Mouse (Mus musculus): Measurements from ENCODE around the gene Plbd1. TPM values are rescaled to one million over a fixed set of nuclear protein-coding genes. Genes with fewer than 3 reads are reported as not detected.

Plbd1 gene
- polyA plus RNA-seq (2015; fragmentation: Nextera tagmentation; extraction: Ambion mirVana): 12.1 and 15.0 TPM in 2 replicates

DNA sequence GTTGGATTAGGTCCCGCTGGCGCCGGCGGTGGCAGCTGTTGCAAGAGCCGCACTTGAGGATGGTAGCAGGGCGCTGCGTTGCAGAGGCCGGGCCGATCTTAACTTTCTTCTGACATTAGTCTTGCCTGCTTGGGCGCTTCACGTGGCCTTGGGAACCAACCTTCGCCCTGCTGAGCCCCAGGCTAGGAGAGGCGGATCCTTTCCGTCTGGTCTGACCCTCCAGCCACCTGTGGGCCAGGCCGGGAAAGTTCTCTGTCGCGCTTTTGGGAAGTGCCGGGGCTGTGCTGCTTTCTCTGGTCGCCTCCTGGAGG is at the start of gene Plbd1:
TSS of gene Plbd1 (minus strand) at position 223 of the 311 bp plus-strand sequence.
- H3K4me3 ChIP-seq (replicated peaks): peak within 1 kb of the TSS; percentile 47
- H3K4me1 ChIP-seq (replicated peaks): peaks cover 4% of the 10 kb centered on the region; the same call in 1 of the 2 replicates
- WGBS (ENCODE audit: insufficient replicate concordance): under 1% methylated on average over 19 of the region's 19 CpGs
- H3K9ac ChIP-seq: peak within 1 kb of the TSS; percentile 44; the same call in 1 of the 2 replicates
- peak within 1 kb of the TSS; percentile 65 for H3K4me2 ChIP-seq
- no peak for ATAC-seq (ENCODE audit: insufficient read depth)
- H3K36me3 ChIP-seq (replicated peaks): no peaks in the 10 kb centered on the region
- peaks cover 37% of the 10 kb centered on the region for H3K27me3 ChIP-seq
- no peak within 1 kb of the TSS for H3K27ac ChIP-seq (replicated peaks)
- no peaks in the 10 kb centered on the region for H3K9me3 ChIP-seq (replicated peaks)

DNA sequence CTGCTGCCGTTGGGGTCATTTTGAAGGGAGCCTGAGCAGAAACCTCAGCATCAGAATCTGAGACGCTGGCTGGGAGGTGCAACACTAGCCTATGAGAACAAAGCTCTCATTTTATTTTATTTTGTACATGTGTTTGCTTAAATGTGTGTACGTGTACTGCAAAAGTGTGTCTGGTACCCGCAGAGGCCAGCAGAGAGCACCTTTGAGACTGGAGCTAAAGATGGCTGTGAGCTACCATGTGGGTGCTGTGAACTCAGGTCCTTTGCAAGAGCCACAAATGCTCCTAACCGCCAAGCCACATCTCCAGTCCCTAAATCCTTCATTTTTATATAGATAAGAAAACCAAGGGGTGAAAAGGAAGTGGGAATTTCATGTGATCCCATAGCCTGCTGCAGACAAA is 48.7 kb upstream of the Plbd1 start:
- H3K27me3 ChIP-seq: no peaks in the 10 kb centered on the region
- H3K27ac ChIP-seq (replicated peaks): no peak overlapping the region
- H3K4me2 ChIP-seq: no peak overlapping the region
- H3K9me3 ChIP-seq (replicated peaks): no peaks in the 10 kb centered on the region
- H3K9ac ChIP-seq: no peak overlapping the region
- no peaks in the 10 kb centered on the region for H3K36me3 ChIP-seq (replicated peaks)
- no peaks in the 10 kb centered on the region for H3K4me1 ChIP-seq (replicated peaks)
- ATAC-seq (ENCODE audit: insufficient read depth): no peak
- no peak overlapping the region for H3K4me3 ChIP-seq (replicated peaks)
- WGBS (ENCODE audit: insufficient replicate concordance): 64% methylated on average over 5 of the region's 5 CpGs

GRCm38 (mm10) chr6:136708597-136708996 is 46.9 kb upstream of the Plbd1 start:
- ATAC-seq (ENCODE audit: insufficient read depth): no peak
- H3K4me2 ChIP-seq: no peak overlapping the region
- H3K9me3 ChIP-seq (replicated peaks): no peaks in the 10 kb centered on the region
- 74% methylated on average over 6 of the region's 6 CpGs for WGBS (ENCODE audit: insufficient replicate concordance)
- H3K27ac ChIP-seq (replicated peaks): no peak overlapping the region
- no peaks in the 10 kb centered on the region for H3K36me3 ChIP-seq (replicated peaks)
- no peak overlapping the region for H3K9ac ChIP-seq
- no peaks in the 10 kb centered on the region for H3K4me1 ChIP-seq (replicated peaks)
- no peak overlapping the region for H3K4me3 ChIP-seq (replicated peaks)
- no peaks in the 10 kb centered on the region for H3K27me3 ChIP-seq

DNA sequence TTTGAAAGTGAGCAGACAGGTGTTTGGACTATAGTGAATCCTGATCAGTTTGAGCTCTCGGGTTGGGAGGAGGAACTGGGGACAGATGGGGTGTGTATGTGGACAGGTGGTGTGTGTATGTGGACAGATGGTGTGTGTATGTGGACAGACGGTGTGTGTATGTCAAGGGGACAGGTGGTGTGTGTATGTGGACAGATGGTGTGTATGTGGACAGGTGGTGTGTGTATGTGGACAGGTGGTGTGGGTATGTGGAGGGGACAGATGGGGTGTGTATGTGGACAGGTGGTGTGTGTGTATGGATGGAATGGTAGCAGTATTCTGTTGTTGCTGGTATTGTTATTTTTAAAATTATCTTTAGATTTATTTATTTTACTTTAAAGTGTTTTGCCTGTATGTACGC is 40.1 kb upstream of the Plbd1 start:
- Histone ChIP-seq H3K27me3 (no peaks in the 10 kb centered on the region), H3K36me3 (replicated peaks) (no peaks in the 10 kb centered on the region), H3K4me1 (replicated peaks) (no peaks in the 10 kb centered on the region), H3K9ac (no peak overlapping the region), H3K9me3 (replicated peaks) (no peaks in the 10 kb centered on the region), H3K27ac (replicated peaks) (no peak overlapping the region), H3K4me3 (replicated peaks) (no peak overlapping the region), H3K4me2 (no peak overlapping the region)
- WGBS (ENCODE audit: insufficient replicate concordance): 69% methylated on average over 3 of the region's 3 CpGs
- no peak for ATAC-seq (ENCODE audit: insufficient read depth)

GRCm38 (mm10) chr6:136701185-136701584 is 39.5 kb upstream of the Plbd1 start:
- no peak for ATAC-seq (ENCODE audit: insufficient read depth)
- Histone ChIP-seq H3K9me3 (replicated peaks) (no peaks in the 10 kb centered on the region), H3K4me3 (replicated peaks) (no peak overlapping the region), H3K9ac (no peak overlapping the region), H3K27me3 (no peaks in the 10 kb centered on the region), H3K4me2 (no peak overlapping the region), H3K36me3 (replicated peaks) (no peaks in the 10 kb centered on the region), H3K27ac (replicated peaks) (no peak overlapping the region), H3K4me1 (replicated peaks) (no peaks in the 10 kb centered on the region)
- WGBS (ENCODE audit: insufficient replicate concordance): 61% methylated on average over 5 of the region's 5 CpGs

- no peaks in the 10 kb centered on the region for H3K27me3 ChIP-seq
- no peak overlapping the region for H3K27ac ChIP-seq (replicated peaks)
- no peak overlapping the region for H3K4me3 ChIP-seq (replicated peaks)
- 70% methylated on average over 6 of the region's 6 CpGs for WGBS (ENCODE audit: insufficient replicate concordance)
- H3K4me1 ChIP-seq (replicated peaks): no peaks in the 10 kb centered on the region
- no peaks in the 10 kb centered on the region for H3K9me3 ChIP-seq (replicated peaks)
- no peak for ATAC-seq (ENCODE audit: insufficient read depth)
- H3K36me3 ChIP-seq (replicated peaks): no peaks in the 10 kb centered on the region
- H3K9ac ChIP-seq: no peak overlapping the region
- no peak overlapping the region for H3K4me2 ChIP-seq
These were observed 29.6 kb upstream of the Plbd1 start for GRCm38 (mm10) chr6:136691314-136691713.

GRCm38 (mm10) chr6:136690527-136690926 is 28.8 kb upstream of the Plbd1 start:
- Histone ChIP-seq H3K36me3 (replicated peaks) (no peaks in the 10 kb centered on the region), H3K27me3 (no peaks in the 10 kb centered on the region), H3K4me2 (no peak overlapping the region), H3K4me1 (replicated peaks) (no peaks in the 10 kb centered on the region), H3K9me3 (replicated peaks) (no peaks in the 10 kb centered on the region), H3K27ac (replicated peaks) (peak overlapping the region; percentile 33; the same call in 1 of the 2 replicates), H3K9ac (no peak overlapping the region), H3K4me3 (replicated peaks) (no peak overlapping the region)
- 20% methylated on average over 5 of the region's 5 CpGs for WGBS (ENCODE audit: insufficient replicate concordance)
- ATAC-seq (ENCODE audit: insufficient read depth): no peak

GRCm38 (mm10) chr6:136689790-136690413 is 28.2 kb upstream of the Plbd1 start:
- ATAC-seq (ENCODE audit: insufficient read depth): peak; percentile 37; the same call in 1 of the 2 replicates
- H3K9ac ChIP-seq: no peak overlapping the region
- H3K4me2 ChIP-seq: no peak overlapping the region
- H3K4me1 ChIP-seq (replicated peaks): no peaks in the 10 kb centered on the region
- WGBS (ENCODE audit: insufficient replicate concordance): 19% methylated on average over 15 of the region's 15 CpGs
- H3K9me3 ChIP-seq (replicated peaks): no peaks in the 10 kb centered on the region
- H3K36me3 ChIP-seq (replicated peaks): no peaks in the 10 kb centered on the region
- H3K27ac ChIP-seq (replicated peaks): peak overlapping the region; percentile 61
- no peak overlapping the region for H3K4me3 ChIP-seq (replicated peaks)
- H3K27me3 ChIP-seq: no peaks in the 10 kb centered on the region

- no peaks in the 10 kb centered on the region for H3K9me3 ChIP-seq (replicated peaks)
- H3K4me2 ChIP-seq: no peak overlapping the region
- no peaks in the 10 kb centered on the region for H3K4me1 ChIP-seq (replicated peaks)
- no peak overlapping the region for H3K9ac ChIP-seq
- H3K27me3 ChIP-seq: no peaks in the 10 kb centered on the region
- 49% methylated on average over 5 of the region's 5 CpGs for WGBS (ENCODE audit: insufficient replicate concordance)
- ATAC-seq (ENCODE audit: insufficient read depth): no peak
- no peak overlapping the region for H3K4me3 ChIP-seq (replicated peaks)
- no peaks in the 10 kb centered on the region for H3K36me3 ChIP-seq (replicated peaks)
- no peak overlapping the region for H3K27ac ChIP-seq (replicated peaks)
These were observed 23.7 kb upstream of the Plbd1 start for GRCm38 (mm10) chr6:136685433-136685832.

DNA sequence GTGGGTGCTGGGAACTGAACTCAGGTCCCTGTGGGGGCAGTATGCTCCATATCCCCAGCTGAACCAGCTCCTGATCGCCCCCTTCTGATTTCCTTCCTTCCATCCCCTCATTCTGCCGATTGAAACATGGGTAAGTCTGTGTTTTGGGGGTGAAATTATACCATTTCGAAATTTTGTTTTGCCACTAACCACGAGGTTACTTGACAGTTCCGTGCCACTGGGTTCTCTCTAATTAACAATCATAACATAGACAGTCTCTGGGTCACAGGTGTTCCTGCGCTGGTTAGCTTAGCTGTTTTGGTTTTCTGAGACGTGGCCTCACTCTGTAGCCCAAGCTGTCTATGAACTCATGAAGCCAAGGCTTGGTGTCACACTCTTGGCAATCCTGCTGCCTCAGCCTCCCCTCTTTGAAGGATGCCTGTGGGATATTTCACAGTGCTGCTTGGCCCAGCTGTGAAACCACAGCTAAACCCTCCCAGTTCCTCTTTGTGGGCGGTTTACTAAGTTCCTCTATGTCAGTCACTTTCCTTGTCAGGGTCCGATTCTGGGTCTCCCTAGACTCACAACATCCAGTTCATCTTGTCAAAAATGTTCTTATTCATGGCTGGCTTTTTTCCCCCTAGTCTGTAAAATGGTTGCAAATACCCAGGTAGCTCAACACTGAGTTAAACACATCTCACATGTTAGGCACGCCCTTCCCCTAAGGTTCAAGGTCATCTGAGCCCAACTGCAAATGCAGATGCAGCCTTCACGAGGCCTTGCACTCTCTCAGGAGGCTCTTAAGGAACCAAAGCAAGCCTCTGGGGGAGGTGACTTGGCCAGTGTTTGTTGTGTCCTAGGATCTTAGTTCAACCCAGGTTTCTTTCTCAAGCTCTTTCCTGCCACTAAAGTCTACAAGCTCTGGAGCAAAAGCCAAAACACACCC is 21.9 kb upstream of the Plbd1 start:
- no peak overlapping the region for H3K9ac ChIP-seq
- H3K27me3 ChIP-seq: no peaks in the 10 kb centered on the region
- H3K36me3 ChIP-seq (replicated peaks): no peaks in the 10 kb centered on the region
- 0 out of 2 replicates have a peak overlapping the region, but pooled peaks have one; percentile 29 for H3K27ac ChIP-seq (replicated peaks)
- 25% methylated on average over 11 of the region's 11 CpGs for WGBS (ENCODE audit: insufficient replicate concordance)
- no peaks in the 10 kb centered on the region for H3K4me1 ChIP-seq (replicated peaks)
- no peak overlapping the region for H3K4me3 ChIP-seq (replicated peaks)
- no peak overlapping the region for H3K4me2 ChIP-seq
- H3K9me3 ChIP-seq (replicated peaks): no peaks in the 10 kb centered on the region
- no peak; the same call in 1 of the 2 replicates for ATAC-seq (ENCODE audit: insufficient read depth)

- ATAC-seq (ENCODE audit: insufficient read depth): no peak
- 18% methylated on average over 2 of the region's 2 CpGs for WGBS (ENCODE audit: insufficient replicate concordance)
These were observed 17.7 kb upstream of the Plbd1 start for GRCm38 (mm10) chr6:136679381-136679780.

More at GRCm38 (mm10) chr6:136679381-136679780, 17.7 kb upstream of the Plbd1 start:
- Histone ChIP-seq H3K4me1 (replicated peaks) (no peaks in the 10 kb centered on the region), H3K9ac (no peak overlapping the region), H3K27me3 (no peaks in the 10 kb centered on the region), H3K4me2 (no peak overlapping the region), H3K36me3 (replicated peaks) (no peaks in the 10 kb centered on the region), H3K9me3 (replicated peaks) (no peaks in the 10 kb centered on the region), H3K27ac (replicated peaks) (no peak overlapping the region), H3K4me3 (replicated peaks) (no peak overlapping the region)

Measured in liver, embryonic 15.5 days (tissue).